Mouse (Mus musculus): Measurements from ENCODE around the gene Gpc1. TPM values are rescaled to one million over a fixed set of nuclear protein-coding genes. Genes with fewer than 3 reads are reported as not detected.

Gpc1 gene
- polyA plus RNA-seq, 1 experiment from 2014 or later, result 52.5 TPM

GRCm38 (mm10) chr1:92815100-92815499 is 16.3 kb upstream of the Gpc1 start:
- DNase-seq (ENCODE audit: low spot score) (no peak), ATAC-seq (ENCODE audit: insufficient read depth, low FRiP score, low TSS enrichment) (no peak)
- Histone ChIP-seq H3K27ac (ENCODE audit: low read depth, low read length) (no peak overlapping the region), H3K27me3 (ENCODE audit: control insufficient read depth, insufficient read depth, low read length) (no peaks in the 10 kb centered on the region), H3K4me2 (ENCODE audit: low read depth) (no peak overlapping the region), H3K36me3 (ENCODE audit: control insufficient read depth, insufficient read depth, low read length) (no peaks in the 10 kb centered on the region), H3K9ac (ENCODE audit: low read length) (no peak overlapping the region), H3K4me3 (ENCODE audit: low read depth, low read length) (no peak overlapping the region), H3K4me1 (ENCODE audit: control insufficient read depth, insufficient read depth, low read length) (no peaks in the 10 kb centered on the region), H3K9me3 (ENCODE audit: control insufficient read depth, low read length) (no peaks in the 10 kb centered on the region)
- WGBS, result 78% methylated on average over 9 of the region's 9 CpGs

- H3K36me3 ChIP-seq (ENCODE audit: control insufficient read depth, insufficient read depth, low read length), result no peaks in the 10 kb centered on the region
- no peak overlapping the region for H3K9ac ChIP-seq (ENCODE audit: low read length)
- ATAC-seq (ENCODE audit: insufficient read depth, low FRiP score, low TSS enrichment) (no peak), DNase-seq (ENCODE audit: low spot score) (no peak)
- WGBS, result 75% methylated on average over 5 of the region's 5 CpGs
- no peak overlapping the region for H3K27ac ChIP-seq (ENCODE audit: low read depth, low read length)
- H3K27me3 ChIP-seq (ENCODE audit: control insufficient read depth, insufficient read depth, low read length), result no peaks in the 10 kb centered on the region
- H3K4me3 ChIP-seq (ENCODE audit: low read depth, low read length), result no peak overlapping the region
- H3K4me2 ChIP-seq (ENCODE audit: low read depth), result no peak overlapping the region
- H3K9me3 ChIP-seq (ENCODE audit: control insufficient read depth, low read length), result no peaks in the 10 kb centered on the region
- no peaks in the 10 kb centered on the region for H3K4me1 ChIP-seq (ENCODE audit: control insufficient read depth, insufficient read depth, low read length)
Measured at GRCm38 (mm10) chr1:92815756-92816294, 15.6 kb upstream of the Gpc1 start.

- no peak for ATAC-seq (ENCODE audit: insufficient read depth, low FRiP score, low TSS enrichment)
- WGBS, result 5% methylated on average over 13 of the region's 13 CpGs
- Histone ChIP-seq H3K27ac (ENCODE audit: low read depth, low read length) (peak overlapping the region; percentile 83; the same call in 1 of the 2 replicates), H3K4me2 (ENCODE audit: low read depth) (peak overlapping the region; percentile 66), H3K4me3 (ENCODE audit: low read depth, low read length) (peak overlapping the region; percentile 91), H3K27me3 (ENCODE audit: control insufficient read depth, insufficient read depth, low read length) (no peaks in the 10 kb centered on the region), H3K4me1 (ENCODE audit: control insufficient read depth, insufficient read depth, low read length) (peaks cover 12% of the 10 kb centered on the region), H3K9ac (ENCODE audit: low read length) (peak overlapping the region; percentile 96; the same call in 1 of the 2 replicates), H3K9me3 (ENCODE audit: control insufficient read depth, low read length) (no peaks in the 10 kb centered on the region), H3K36me3 (ENCODE audit: control insufficient read depth, insufficient read depth, low read length) (no peaks in the 10 kb centered on the region)
- no peak for DNase-seq (ENCODE audit: low spot score)
Measured at GRCm38 (mm10) chr1:92830626-92831187, 738 bp upstream of the Gpc1 start.

- Histone ChIP-seq H3K27ac (ENCODE audit: low read depth, low read length) (peak overlapping the region; percentile 83), H3K4me1 (ENCODE audit: control insufficient read depth, insufficient read depth, low read length) (peaks cover 12% of the 10 kb centered on the region), H3K4me2 (ENCODE audit: low read depth) (peak overlapping the region; percentile 66), H3K9me3 (ENCODE audit: control insufficient read depth, low read length) (no peaks in the 10 kb centered on the region), H3K4me3 (ENCODE audit: low read depth, low read length) (peak overlapping the region; percentile 91), H3K27me3 (ENCODE audit: control insufficient read depth, insufficient read depth, low read length) (no peaks in the 10 kb centered on the region), H3K36me3 (ENCODE audit: control insufficient read depth, insufficient read depth, low read length) (no peaks in the 10 kb centered on the region), H3K9ac (ENCODE audit: low read length) (peak overlapping the region; percentile 96)
- WGBS, result under 1% methylated on average over 62 of the region's 62 CpGs
- DNase-seq (ENCODE audit: low spot score), result peak; percentile 83
- peak; percentile 33 for ATAC-seq (ENCODE audit: insufficient read depth, low FRiP score, low TSS enrichment)
Measured at GRCm38 (mm10) chr1:92832011-92833010, 866 bp downstream of the Gpc1 start.

- H3K9me3 ChIP-seq (ENCODE audit: control insufficient read depth, low read length), result no peaks in the 10 kb centered on the region
- H3K4me3 ChIP-seq (ENCODE audit: low read depth, low read length), result no peak overlapping the region
- ATAC-seq (ENCODE audit: insufficient read depth, low FRiP score, low TSS enrichment), result no peak
- 0 out of 2 replicates have a peak, but pooled peaks cover 2% of the 10 kb centered on the region for H3K36me3 ChIP-seq (ENCODE audit: control insufficient read depth, insufficient read depth, low read length)
- H3K4me1 ChIP-seq (ENCODE audit: control insufficient read depth, insufficient read depth, low read length), result peaks cover 12% of the 10 kb centered on the region
- H3K4me2 ChIP-seq (ENCODE audit: low read depth), result no peak overlapping the region; the same call in 1 of the 2 replicates
- no peak overlapping the region for H3K9ac ChIP-seq (ENCODE audit: low read length)
- WGBS, result 69% methylated on average over 7 of the region's 7 CpGs
- peak; percentile 88 for DNase-seq (ENCODE audit: low spot score)
- H3K27me3 ChIP-seq (ENCODE audit: control insufficient read depth, insufficient read depth, low read length), result no peaks in the 10 kb centered on the region
- no peak overlapping the region for H3K27ac ChIP-seq (ENCODE audit: low read depth, low read length)
Measured at GRCm38 (mm10) chr1:92833987-92834706, 2.7 kb downstream of the Gpc1 start.

- H3K9ac ChIP-seq (ENCODE audit: low read length), result no peak overlapping the region
- H3K4me1 ChIP-seq (ENCODE audit: control insufficient read depth, insufficient read depth, low read length), result peaks cover 8% of the 10 kb centered on the region
- no peak overlapping the region for H3K27ac ChIP-seq (ENCODE audit: low read depth, low read length)
- no peak overlapping the region for H3K4me2 ChIP-seq (ENCODE audit: low read depth)
- ATAC-seq (ENCODE audit: insufficient read depth, low FRiP score, low TSS enrichment) (no peak), DNase-seq (ENCODE audit: low spot score) (no peak)
- no peaks in the 10 kb centered on the region for H3K9me3 ChIP-seq (ENCODE audit: control insufficient read depth, low read length)
- no peaks in the 10 kb centered on the region for H3K27me3 ChIP-seq (ENCODE audit: control insufficient read depth, insufficient read depth, low read length)
- H3K36me3 ChIP-seq (ENCODE audit: control insufficient read depth, insufficient read depth, low read length), result 0 out of 2 replicates have a peak, but pooled peaks cover 2% of the 10 kb centered on the region
- H3K4me3 ChIP-seq (ENCODE audit: low read depth, low read length), result no peak overlapping the region
- 82% methylated on average over 14 of the region's 14 CpGs for WGBS
Measured at GRCm38 (mm10) chr1:92837931-92838833, 6.7 kb downstream of the Gpc1 start.

- Histone ChIP-seq H3K9me3 (ENCODE audit: control insufficient read depth, low read length) (no peaks in the 10 kb centered on the region), H3K4me3 (ENCODE audit: low read depth, low read length) (no peak overlapping the region), H3K27me3 (ENCODE audit: control insufficient read depth, insufficient read depth, low read length) (no peaks in the 10 kb centered on the region), H3K4me2 (ENCODE audit: low read depth) (no peak overlapping the region), H3K4me1 (ENCODE audit: control insufficient read depth, insufficient read depth, low read length) (no peaks in the 10 kb centered on the region; the same call in 1 of the 2 replicates), H3K27ac (ENCODE audit: low read depth, low read length) (no peak overlapping the region), H3K9ac (ENCODE audit: low read length) (no peak overlapping the region), H3K36me3 (ENCODE audit: control insufficient read depth, insufficient read depth, low read length) (0 out of 2 replicates have a peak, but pooled peaks cover 5% of the 10 kb centered on the region)
- 81% methylated on average over 7 of the region's 7 CpGs for WGBS
- no peak for ATAC-seq (ENCODE audit: insufficient read depth, low FRiP score, low TSS enrichment)
- DNase-seq (ENCODE audit: low spot score), result no peak
Measured at GRCm38 (mm10) chr1:92839211-92839610, 7.8 kb downstream of the Gpc1 start.
